In the genomic region with DNA sequence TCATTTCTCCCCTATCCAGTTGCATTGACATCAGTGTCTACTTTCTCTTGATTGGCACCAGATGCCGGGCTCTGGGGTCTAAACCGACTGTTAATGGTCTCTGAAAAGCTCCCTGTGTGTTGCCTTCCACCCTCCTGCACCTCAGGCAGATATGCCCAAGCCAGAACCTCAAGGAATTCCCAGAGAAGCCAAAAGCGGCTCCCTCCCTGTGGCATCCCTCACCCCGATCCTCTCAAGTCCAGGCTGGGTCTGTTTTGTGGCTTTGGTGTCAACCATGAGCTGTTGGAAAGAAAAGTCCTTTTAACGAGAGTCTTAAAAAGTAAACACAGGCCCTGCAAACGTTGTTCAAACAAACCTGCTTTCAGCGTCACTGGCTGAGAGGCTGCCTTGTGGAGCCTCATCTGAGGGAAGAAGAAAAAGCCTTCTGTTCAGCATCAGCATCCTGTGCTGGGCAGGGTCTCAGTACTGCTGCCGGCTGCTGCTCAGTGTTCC, we compare ENCODE assay signal across 14 mouse cellular contexts. TPM values are rescaled to one million over a fixed set of nuclear protein-coding genes. Genes with fewer than 3 reads are reported as not detected.
A peak's percentile ranks its signal among the peaks of the same experiment; 100 is the strongest.
DNase-seq lines count a peak whose midpoint lies in the region; ATAC-seq and TF ChIP-seq lines count a peak whose summit lies in the region.
"Had no signal": no experiment of that assay in that cellular context is flagged by ENCODE, and none has a peak within 500 bp of the region (broad histone marks: within the 10 kb centered on the region; RNA-seq: fewer than 3 reads in every experiment).

No protein-coding gene starts in this region.

- H3K4me3 ChIP-seq in lung, postnatal 0 days (ENCODE audit: low read depth, low read length): no peak overlapping the region
- H3K4me3 ChIP-seq in embryonic facial prominence, embryonic 11.5 days (ENCODE audit: low read depth, low read length): no peak overlapping the region
- H3K4me3 ChIP-seq in hindbrain, embryonic 13.5 days: no peak overlapping the region
- H3K4me3 ChIP-seq in stomach, embryonic 15.5 days (replicated peaks): no peak overlapping the region
- no peak overlapping the region for H3K4me3 ChIP-seq in kidney, embryonic 14.5 days (ENCODE audit: low read length)
- H3K4me3 ChIP-seq: forebrain, embryonic 13.5 days had no signal

- H3K9me3 ChIP-seq in lung, postnatal 0 days (ENCODE audit: low read length): no peaks in the 10 kb centered on the region
- no peaks in the 10 kb centered on the region for H3K9me3 ChIP-seq in embryonic facial prominence, embryonic 11.5 days (replicated peaks; ENCODE audit: control insufficient read depth, low read length)
- no peaks in the 10 kb centered on the region for H3K9me3 ChIP-seq in hindbrain, embryonic 13.5 days
- no peaks in the 10 kb centered on the region for H3K9me3 ChIP-seq in stomach, embryonic 15.5 days
- no peaks in the 10 kb centered on the region for H3K9me3 ChIP-seq in kidney, embryonic 14.5 days (ENCODE audit: control insufficient read depth, low read length)
- H3K9me3 ChIP-seq: forebrain, embryonic 13.5 days had no signal

- H3K4me1 ChIP-seq in lung, postnatal 0 days (ENCODE audit: insufficient read depth, low read depth, low read length): no peaks in the 10 kb centered on the region
- H3K4me1 ChIP-seq in embryonic facial prominence, embryonic 11.5 days (ENCODE audit: control insufficient read depth, insufficient read depth, low read length): peaks cover 3% of the 10 kb centered on the region; the same call in 1 of the 2 replicates
- H3K4me1 ChIP-seq in hindbrain, embryonic 13.5 days (replicated peaks): peaks cover 12% of the 10 kb centered on the region; the same call in 1 of the 2 replicates
- 0 out of 2 replicates have a peak, but pooled peaks cover 6% of the 10 kb centered on the region for H3K4me1 ChIP-seq in stomach, embryonic 15.5 days
- H3K4me1 ChIP-seq in kidney, embryonic 14.5 days (ENCODE audit: control insufficient read depth, insufficient read depth, low read length): no peaks in the 10 kb centered on the region; the same call in 1 of the 2 replicates
- H3K4me1 ChIP-seq: forebrain, embryonic 13.5 days had no signal

- no peaks in the 10 kb centered on the region for H3K27me3 ChIP-seq in lung, postnatal 0 days (replicated peaks; ENCODE audit: insufficient read depth, low read length)
- no peaks in the 10 kb centered on the region for H3K27me3 ChIP-seq in embryonic facial prominence, embryonic 11.5 days (ENCODE audit: control insufficient read depth, insufficient read depth, low read length)
- H3K27me3 ChIP-seq in hindbrain, embryonic 13.5 days: no peaks in the 10 kb centered on the region
- H3K27me3 ChIP-seq in stomach, embryonic 15.5 days (replicated peaks): no peaks in the 10 kb centered on the region
- H3K27me3 ChIP-seq in kidney, embryonic 14.5 days (ENCODE audit: control insufficient read depth, insufficient read depth, low read length): no peaks in the 10 kb centered on the region
- H3K27me3 ChIP-seq: forebrain, embryonic 13.5 days; Patski had no signal

- no peak overlapping the region for H3K4me2 ChIP-seq in lung, postnatal 0 days (replicated peaks; ENCODE audit: low read depth, low read length)
- H3K4me2 ChIP-seq in embryonic facial prominence, embryonic 11.5 days (ENCODE audit: low read depth, low read length): no peak overlapping the region
- no peak overlapping the region for H3K4me2 ChIP-seq in hindbrain, embryonic 13.5 days
- H3K4me2 ChIP-seq in stomach, embryonic 15.5 days: no peak overlapping the region
- H3K4me2 ChIP-seq in kidney, embryonic 14.5 days (replicated peaks; ENCODE audit: low read depth, low read length): no peak overlapping the region
- H3K4me2 ChIP-seq: forebrain, embryonic 13.5 days had no signal

- no peaks in the 10 kb centered on the region for H3K36me3 ChIP-seq in lung, postnatal 0 days (ENCODE audit: insufficient read depth, low read length)
- H3K36me3 ChIP-seq in embryonic facial prominence, embryonic 11.5 days (replicated peaks; ENCODE audit: control insufficient read depth, insufficient read depth, low read depth, low read length): no peaks in the 10 kb centered on the region
- H3K36me3 ChIP-seq in hindbrain, embryonic 13.5 days: peaks cover 67% of the 10 kb centered on the region
- H3K36me3 ChIP-seq in stomach, embryonic 15.5 days: no peaks in the 10 kb centered on the region
- peaks cover 9% of the 10 kb centered on the region; the same call in 1 of the 2 replicates for H3K36me3 ChIP-seq in kidney, embryonic 14.5 days (ENCODE audit: control insufficient read depth, insufficient read depth, low read length)

- DNase-seq in lung, postnatal 0 days (ENCODE audit: low spot score): peak; percentile 38
- DNase-seq in lung, adult 18-20 months: no peak
- DNase-seq in embryonic facial prominence, embryonic 11.5 days (ENCODE audit: low spot score): peak; percentile 87
- DNase-seq in frontal cortex, postnatal 36 days (ENCODE audit: low spot score in 2 of 2): no peak
- DNase-seq: cerebellum, postnatal 25 days; gastrocnemius, postnatal 25 days; heart, postnatal 10 days; kidney, adult 2 months; liver had no signal

- no peak overlapping the region for H3K27ac ChIP-seq in lung, postnatal 0 days (ENCODE audit: low read length)
- peak overlapping the region; percentile 84 for H3K27ac ChIP-seq in embryonic facial prominence, embryonic 11.5 days (replicated peaks; ENCODE audit: low read depth, low read length)
- H3K27ac ChIP-seq in hindbrain, embryonic 13.5 days: 0 out of 2 replicates have a peak overlapping the region, but pooled peaks have one; percentile 8
- H3K27ac ChIP-seq in stomach, embryonic 15.5 days: peak overlapping the region; percentile 72
- H3K27ac ChIP-seq in kidney, embryonic 14.5 days (ENCODE audit: low read depth, low read length): no peak overlapping the region
- H3K27ac ChIP-seq: forebrain, embryonic 13.5 days had no signal

- H3K9ac ChIP-seq in lung, postnatal 0 days (replicated peaks; ENCODE audit: low read depth): no peak overlapping the region
- peak overlapping the region; percentile 2; the same call in 1 of the 2 replicates for H3K9ac ChIP-seq in embryonic facial prominence, embryonic 11.5 days (replicated peaks; ENCODE audit: low read length)
- H3K9ac ChIP-seq in hindbrain, embryonic 13.5 days: no peak overlapping the region
- H3K9ac ChIP-seq in stomach, embryonic 15.5 days: no peak overlapping the region
- H3K9ac ChIP-seq in kidney, embryonic 14.5 days (ENCODE audit: low read depth, low read length): no peak overlapping the region
- H3K9ac ChIP-seq: forebrain, embryonic 13.5 days had no signal

- 32% methylated on average over 8 of the region's 8 CpGs for WGBS in lung, postnatal 0 days
- WGBS in embryonic facial prominence, embryonic 11.5 days: 22% methylated on average over 8 of the region's 8 CpGs
- WGBS in hindbrain, embryonic 13.5 days: 64% methylated on average over 8 of the region's 8 CpGs
- 29% methylated on average over 8 of the region's 8 CpGs for WGBS in stomach, embryonic 15.5 days
- 58% methylated on average over 8 of the region's 8 CpGs for WGBS in kidney, embryonic 14.5 days

- peak; percentile 26; the same call in 1 of the 2 replicates for ATAC-seq in lung, postnatal 0 days
- ATAC-seq in embryonic facial prominence, embryonic 11.5 days (replicated peaks; ENCODE audit: insufficient number of reproducible peaks, low FRiP score, low TSS enrichment, low read depth): no peak
- no peak for ATAC-seq in hindbrain, embryonic 13.5 days (ENCODE audit: low FRiP score)
- ATAC-seq in stomach, embryonic 15.5 days (ENCODE audit: insufficient read depth, low FRiP score, low read depth): peak; percentile 47; the same call in 1 of the 2 replicates
- no peak for ATAC-seq in kidney, embryonic 14.5 days (ENCODE audit: low FRiP score, low TSS enrichment)
- ATAC-seq: forebrain, embryonic 13.5 days; Patski had no signal

- no peak for TF ChIP-seq CTCF in lung, postnatal 0 days (IDR thresholded peaks at IDR 0.05)

- TF ChIP-seq EP300 in lung, postnatal 0 days (IDR thresholded peaks at IDR 0.05): no peak

RNA-seq across cellular contexts. Expression of a gene that starts 32.7 kb away (rescaled TPM):
- polyA plus RNA-seq in lung, postnatal 0 days (2015; fragmentation: Nextera tagmentation; extraction: Ambion mirVana): 27.3 and 28.1 TPM in 2 replicates
- 66.0 and 74.6 TPM in 2 replicates for polyA plus RNA-seq in embryonic facial prominence, embryonic 11.5 days (2014; fragmentation: Nextera tagmentation; extraction: Ambion mirVana)
- 49.3 and 53.0 TPM in 2 replicates for polyA plus RNA-seq in hindbrain, embryonic 13.5 days (2015; fragmentation: Nextera tagmentation; extraction: Ambion mirVana)
- polyA plus RNA-seq in stomach, embryonic 15.5 days (2015; fragmentation: Nextera tagmentation; extraction: Ambion mirVana): 33.2 and 36.5 TPM in 2 replicates
- polyA plus RNA-seq in kidney, embryonic 14.5 days (2014; fragmentation: Nextera tagmentation; extraction: Ambion mirVana): 34.8 and 43.7 TPM in 2 replicates

RNA-seq across cellular contexts. Expression of a gene that starts 44.0 kb away (rescaled TPM):
- 26.4 and 27.5 TPM in 2 replicates for polyA plus RNA-seq in lung, postnatal 0 days (2015; fragmentation: Nextera tagmentation; extraction: Ambion mirVana)
- polyA plus RNA-seq in embryonic facial prominence, embryonic 11.5 days (2014; fragmentation: Nextera tagmentation; extraction: Ambion mirVana): 81.9 and 82.4 TPM in 2 replicates
- 71.3 and 74.0 TPM in 2 replicates for polyA plus RNA-seq in hindbrain, embryonic 13.5 days (2015; fragmentation: Nextera tagmentation; extraction: Ambion mirVana)
- polyA plus RNA-seq in stomach, embryonic 15.5 days (2015; fragmentation: Nextera tagmentation; extraction: Ambion mirVana): 68.4 and 73.4 TPM in 2 replicates
- 84.5 and 85.3 TPM in 2 replicates for polyA plus RNA-seq in kidney, embryonic 14.5 days (2014; fragmentation: Nextera tagmentation; extraction: Ambion mirVana)

Comparison
In these comparisons a context has a peak if more than half of its experiments do, and no peak if none do; other contexts are left out.
1. DNase-seq: peak in lung, postnatal 0 days (single experiment) and embryonic facial prominence, embryonic 11.5 days (single experiment); none in lung, adult 18-20 months (0 of 2) and frontal cortex, postnatal 36 days (0 of 2).
2. ATAC-seq: peak in lung, postnatal 0 days (single experiment) and stomach, embryonic 15.5 days (single experiment); none in embryonic facial prominence, embryonic 11.5 days (single experiment), hindbrain, embryonic 13.5 days (single experiment) and kidney, embryonic 14.5 days (single experiment).
3. H3K27ac ChIP-seq: peak in embryonic facial prominence, embryonic 11.5 days (single experiment), hindbrain, embryonic 13.5 days (single experiment) and stomach, embryonic 15.5 days (single experiment); none in lung, postnatal 0 days (single experiment) and kidney, embryonic 14.5 days (single experiment).